Mouse (Mus musculus): ENCODE measurements around the gene Cfap61. TPM values are rescaled to one million over a fixed set of nuclear protein-coding genes. Genes with fewer than 3 reads are reported as not detected.

The Cfap61 gene
- polyA plus RNA-seq, 1 experiment = not detected

DNA sequence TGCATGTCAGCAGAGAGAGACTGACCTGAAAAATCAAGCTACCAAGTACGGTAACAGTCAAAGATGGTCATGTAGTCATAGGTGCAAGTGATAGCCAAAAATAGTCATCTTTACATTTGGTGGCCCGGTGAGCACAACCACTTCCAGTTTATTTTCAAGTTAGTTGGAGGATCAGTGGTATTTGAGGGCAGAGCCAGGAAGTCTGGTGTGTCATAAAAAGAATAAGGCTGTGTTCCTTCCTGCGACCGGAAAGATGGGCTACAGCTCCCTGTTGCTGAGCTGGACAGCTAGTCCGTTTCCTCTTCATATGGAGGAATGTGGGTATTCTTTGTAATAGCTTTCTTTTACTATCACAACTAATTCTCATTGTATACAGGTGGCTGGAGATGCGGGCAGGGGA is 181.7 kb downstream of the Cfap61 start:
- Histone ChIP-seq H3K27ac (replicated peaks; ENCODE audit: low read depth, low read length) (no peak overlapping the region), H3K4me1 (ENCODE audit: control insufficient read depth, insufficient read depth, insufficient read length, low read length) (no peaks in the 10 kb centered on the region), H3K4me3 (ENCODE audit: insufficient read depth, low read depth, low read length) (no peak overlapping the region)

- Histone ChIP-seq H3K4me1 (ENCODE audit: control insufficient read depth, insufficient read depth, insufficient read length, low read length) (no peaks in the 10 kb centered on the region), H3K27ac (replicated peaks; ENCODE audit: low read depth, low read length) (no peak overlapping the region), H3K4me3 (ENCODE audit: insufficient read depth, low read depth, low read length) (no peak overlapping the region)
These were observed 182.1 kb downstream of the Cfap61 start for GRCm38 (mm10) chr2:146116726-146117125.

DNA sequence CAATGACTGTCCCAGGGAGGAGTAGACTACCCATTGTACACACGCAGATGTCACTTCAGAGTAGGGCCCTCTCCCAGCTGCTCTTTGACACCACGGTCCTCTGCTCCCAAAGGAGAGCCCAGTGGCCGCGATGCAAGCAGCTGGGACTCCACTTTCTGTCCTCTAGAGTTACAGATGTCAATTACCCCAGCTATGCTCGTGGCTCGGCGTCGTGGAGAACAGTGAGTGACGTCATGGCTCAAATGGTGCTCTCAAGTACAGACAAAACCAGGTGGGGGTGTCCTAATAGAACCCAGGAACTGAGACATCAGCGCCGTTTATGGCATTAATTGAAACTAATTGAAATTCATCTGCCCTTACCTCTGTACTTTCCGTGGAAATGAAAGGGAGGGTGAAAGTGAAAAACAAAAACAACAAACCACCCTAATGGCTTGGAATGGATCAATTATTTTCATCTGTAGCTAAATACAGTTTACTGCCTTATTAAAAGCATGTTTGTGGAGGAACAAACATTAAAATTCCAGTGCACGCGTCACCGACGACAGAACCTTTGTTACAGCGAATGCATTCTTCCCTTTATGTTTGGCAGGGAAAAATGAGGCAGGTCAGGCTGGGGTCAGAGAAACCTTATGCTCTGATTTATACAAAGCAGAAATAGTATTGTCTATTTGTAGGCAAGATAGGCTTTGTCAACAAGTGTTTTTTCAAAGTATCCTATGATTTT is 182.8 kb downstream of the Cfap61 start:
- Histone ChIP-seq H3K4me3 (ENCODE audit: insufficient read depth, low read depth, low read length) (no peak overlapping the region), H3K4me1 (ENCODE audit: control insufficient read depth, insufficient read depth, insufficient read length, low read length) (no peaks in the 10 kb centered on the region), H3K27ac (replicated peaks; ENCODE audit: low read depth, low read length) (no peak overlapping the region)

DNA sequence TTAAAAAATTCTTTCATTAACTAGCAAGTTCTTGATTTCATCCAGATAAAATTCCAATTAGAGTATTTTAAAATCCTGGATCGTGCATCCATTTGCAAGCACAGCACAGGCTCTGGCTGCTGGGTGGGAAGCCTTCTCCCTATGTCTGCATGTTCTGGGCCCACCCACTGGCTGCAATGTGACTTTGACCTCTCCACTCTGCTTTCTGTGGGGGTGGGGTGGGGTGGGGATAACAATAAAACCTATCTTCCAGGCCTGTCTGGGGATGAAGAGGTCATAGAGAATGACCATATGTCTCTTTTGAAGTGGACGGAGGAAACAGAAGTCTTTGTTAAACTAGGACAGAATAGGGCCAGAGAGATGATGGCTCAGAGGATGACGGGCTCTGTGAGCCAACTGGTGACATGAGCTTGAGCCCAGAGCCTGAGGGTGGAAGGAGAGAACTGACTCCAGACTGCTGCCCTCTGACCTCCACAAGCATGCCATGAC is 183.4 kb downstream of the Cfap61 start:
- H3K27ac ChIP-seq (replicated peaks; ENCODE audit: low read depth, low read length) = no peak overlapping the region
- H3K4me3 ChIP-seq (ENCODE audit: insufficient read depth, low read depth, low read length) = no peak overlapping the region
- no peaks in the 10 kb centered on the region for H3K4me1 ChIP-seq (ENCODE audit: control insufficient read depth, insufficient read depth, insufficient read length, low read length)

DNA sequence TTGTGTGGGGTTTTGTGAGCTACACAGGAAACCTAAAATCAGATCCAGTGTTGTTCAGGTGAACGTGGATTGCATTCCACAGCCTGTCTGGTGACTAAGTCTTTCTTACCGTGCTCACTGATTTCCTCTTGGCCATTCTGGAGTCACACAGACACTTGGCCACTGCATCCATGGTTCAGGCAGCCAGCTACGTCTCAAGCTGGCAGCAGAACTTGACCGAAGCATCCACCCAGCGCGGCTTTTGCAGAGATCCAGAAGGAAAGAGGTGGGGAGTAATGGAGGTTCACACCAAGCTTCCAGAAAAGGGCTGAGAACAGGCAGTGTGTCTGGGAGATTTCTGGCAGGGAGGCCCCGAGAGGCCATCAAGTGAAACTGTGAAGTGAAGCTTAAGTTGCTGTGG is 187.0 kb downstream of the Cfap61 start:
- no peak overlapping the region for H3K27ac ChIP-seq (replicated peaks; ENCODE audit: low read depth, low read length)
- H3K4me3 ChIP-seq (ENCODE audit: insufficient read depth, low read depth, low read length) = no peak overlapping the region
- no peaks in the 10 kb centered on the region for H3K4me1 ChIP-seq (ENCODE audit: control insufficient read depth, insufficient read depth, insufficient read length, low read length)

- no peak overlapping the region for H3K27ac ChIP-seq (replicated peaks; ENCODE audit: low read depth, low read length)
- H3K4me3 ChIP-seq (ENCODE audit: insufficient read depth, low read depth, low read length) = no peak overlapping the region
- H3K4me1 ChIP-seq (ENCODE audit: control insufficient read depth, insufficient read depth, insufficient read length, low read length) = no peaks in the 10 kb centered on the region
These were observed 190.5 kb downstream of the Cfap61 start for GRCm38 (mm10) chr2:146125129-146125528.

GRCm38 (mm10) chr2:146128622-146129021 is 194.0 kb downstream of the Cfap61 start:
- H3K4me1 ChIP-seq (ENCODE audit: control insufficient read depth, insufficient read depth, insufficient read length, low read length) = no peaks in the 10 kb centered on the region
- H3K4me3 ChIP-seq (ENCODE audit: insufficient read depth, low read depth, low read length) = no peak overlapping the region

GRCm38 (mm10) chr2:146130514-146130913 is 195.9 kb downstream of the Cfap61 start:
- Histone ChIP-seq H3K4me3 (ENCODE audit: insufficient read depth, low read depth, low read length) (no peak overlapping the region), H3K4me1 (ENCODE audit: control insufficient read depth, insufficient read depth, insufficient read length, low read length) (no peaks in the 10 kb centered on the region), H3K27ac (replicated peaks; ENCODE audit: low read depth, low read length) (no peak overlapping the region)

More at GRCm38 (mm10) chr2:146128622-146129021, 194.0 kb downstream of the Cfap61 start:
- no peak overlapping the region for H3K27ac ChIP-seq (replicated peaks; ENCODE audit: low read depth, low read length)

DNA sequence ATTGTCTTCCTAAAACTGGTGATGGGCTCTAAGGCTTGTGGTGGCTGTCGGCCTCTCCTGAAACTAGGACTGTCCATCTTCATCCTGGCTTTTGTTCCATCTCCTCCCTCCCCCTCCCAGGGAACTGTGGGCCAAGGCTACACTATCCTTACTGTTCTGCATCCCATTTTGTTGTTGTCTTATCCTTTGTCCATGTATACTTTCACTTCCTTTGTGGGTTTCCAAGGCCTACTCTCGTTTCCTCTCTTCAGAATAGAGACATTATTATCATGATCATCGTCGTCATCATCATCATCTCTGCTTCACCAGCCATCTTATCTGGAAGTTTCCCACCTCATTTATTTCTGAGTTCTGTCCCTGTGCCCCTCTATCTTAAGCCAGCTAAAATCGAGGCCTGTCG is 199.7 kb downstream of the Cfap61 start:
- H3K4me1 ChIP-seq (ENCODE audit: control insufficient read depth, insufficient read depth, insufficient read length, low read length) = no peaks in the 10 kb centered on the region
- H3K4me3 ChIP-seq (ENCODE audit: insufficient read depth, low read depth, low read length) = no peak overlapping the region
- no peak overlapping the region for H3K27ac ChIP-seq (replicated peaks; ENCODE audit: low read depth, low read length)

DNA sequence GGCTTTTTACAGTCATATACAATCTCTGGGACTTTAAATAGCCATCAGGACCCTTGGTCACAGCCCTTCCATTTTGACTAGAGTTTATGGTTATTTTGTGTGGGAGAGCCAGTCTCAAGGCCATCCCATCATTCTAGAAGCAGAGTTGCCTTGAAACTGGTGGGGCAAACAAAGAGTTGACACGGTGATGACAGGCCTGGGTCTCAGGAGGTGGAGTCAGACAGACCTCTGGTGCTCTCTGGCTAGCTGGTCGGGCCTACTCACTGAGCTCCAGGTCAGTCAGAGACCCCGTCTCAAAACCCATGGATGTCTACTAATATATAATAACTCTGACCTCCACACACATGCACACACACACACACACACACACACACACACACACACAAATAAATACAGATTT is 206.1 kb downstream of the Cfap61 start:
- H3K4me1 ChIP-seq (ENCODE audit: control insufficient read depth, insufficient read depth, insufficient read length, low read length) = no peaks in the 10 kb centered on the region
- H3K4me3 ChIP-seq (ENCODE audit: insufficient read depth, low read depth, low read length) = no peak overlapping the region
- no peak overlapping the region for H3K27ac ChIP-seq (replicated peaks; ENCODE audit: low read depth, low read length)

GRCm38 (mm10) chr2:146147306-146147705 is 212.7 kb downstream of the Cfap61 start:
- H3K4me3 ChIP-seq (ENCODE audit: insufficient read depth, low read depth, low read length) = no peak overlapping the region
- no peaks in the 10 kb centered on the region for H3K4me1 ChIP-seq (ENCODE audit: control insufficient read depth, insufficient read depth, insufficient read length, low read length)
- no peak overlapping the region for H3K27ac ChIP-seq (replicated peaks; ENCODE audit: low read depth, low read length)

- Histone ChIP-seq H3K4me3 (ENCODE audit: insufficient read depth, low read depth, low read length) (no peak overlapping the region), H3K4me1 (ENCODE audit: control insufficient read depth, insufficient read depth, insufficient read length, low read length) (no peaks in the 10 kb centered on the region), H3K27ac (replicated peaks; ENCODE audit: low read depth, low read length) (no peak overlapping the region)
These were observed 213.2 kb downstream of the Cfap61 start for GRCm38 (mm10) chr2:146147801-146148200.

- H3K4me3 ChIP-seq (ENCODE audit: insufficient read depth, low read depth, low read length) = no peak overlapping the region
- no peak overlapping the region for H3K27ac ChIP-seq (replicated peaks; ENCODE audit: low read depth, low read length)
- no peaks in the 10 kb centered on the region for H3K4me1 ChIP-seq (ENCODE audit: control insufficient read depth, insufficient read depth, insufficient read length, low read length)
These were observed 214.8 kb downstream of the Cfap61 start for GRCm38 (mm10) chr2:146149206-146149974.

- Histone ChIP-seq H3K4me1 (ENCODE audit: control insufficient read depth, insufficient read depth, insufficient read length, low read length) (no peaks in the 10 kb centered on the region), H3K4me3 (ENCODE audit: insufficient read depth, low read depth, low read length) (no peak overlapping the region), H3K27ac (replicated peaks; ENCODE audit: low read depth, low read length) (no peak overlapping the region)
These were observed 233.6 kb downstream of the Cfap61 start for GRCm38 (mm10) chr2:146168017-146168803.

DNA sequence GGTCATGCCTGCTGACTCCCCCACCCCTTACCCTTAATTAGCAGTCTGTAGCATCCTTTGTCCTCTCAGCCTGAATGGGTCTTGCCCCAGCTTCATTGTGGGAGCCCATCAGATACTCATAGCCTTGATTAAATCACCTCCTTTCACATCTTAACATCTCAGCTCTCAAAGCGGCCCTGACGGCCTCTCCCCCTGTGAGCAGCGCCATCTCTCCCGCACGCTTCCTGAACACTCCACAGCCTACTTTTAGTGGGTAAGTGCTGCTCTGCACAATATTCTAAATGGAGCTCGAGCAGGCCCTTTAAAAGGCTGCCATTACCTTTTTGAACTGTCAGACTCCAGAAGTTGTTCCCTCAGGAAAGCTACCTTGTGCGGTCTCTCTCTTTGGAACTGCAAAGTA is 234.9 kb downstream of the Cfap61 start:
- Histone ChIP-seq H3K4me3 (ENCODE audit: insufficient read depth, low read depth, low read length) (no peak overlapping the region), H3K4me1 (ENCODE audit: control insufficient read depth, insufficient read depth, insufficient read length, low read length) (no peaks in the 10 kb centered on the region), H3K27ac (replicated peaks; ENCODE audit: low read depth, low read length) (no peak overlapping the region)

Data from brown adipose tissue, adult 24 weeks (tissue).